Mouse (Mus musculus): ENCODE results near the gene Ndufa9. TPM values are rescaled to one million over a fixed set of nuclear protein-coding genes. Genes with fewer than 3 reads are reported as not detected.

The Ndufa9 gene
- 100 to 1,000 TPM; 160 to 212 TPM for polyA plus RNA-seq (2017; shearing (Covaris generic))

DNA sequence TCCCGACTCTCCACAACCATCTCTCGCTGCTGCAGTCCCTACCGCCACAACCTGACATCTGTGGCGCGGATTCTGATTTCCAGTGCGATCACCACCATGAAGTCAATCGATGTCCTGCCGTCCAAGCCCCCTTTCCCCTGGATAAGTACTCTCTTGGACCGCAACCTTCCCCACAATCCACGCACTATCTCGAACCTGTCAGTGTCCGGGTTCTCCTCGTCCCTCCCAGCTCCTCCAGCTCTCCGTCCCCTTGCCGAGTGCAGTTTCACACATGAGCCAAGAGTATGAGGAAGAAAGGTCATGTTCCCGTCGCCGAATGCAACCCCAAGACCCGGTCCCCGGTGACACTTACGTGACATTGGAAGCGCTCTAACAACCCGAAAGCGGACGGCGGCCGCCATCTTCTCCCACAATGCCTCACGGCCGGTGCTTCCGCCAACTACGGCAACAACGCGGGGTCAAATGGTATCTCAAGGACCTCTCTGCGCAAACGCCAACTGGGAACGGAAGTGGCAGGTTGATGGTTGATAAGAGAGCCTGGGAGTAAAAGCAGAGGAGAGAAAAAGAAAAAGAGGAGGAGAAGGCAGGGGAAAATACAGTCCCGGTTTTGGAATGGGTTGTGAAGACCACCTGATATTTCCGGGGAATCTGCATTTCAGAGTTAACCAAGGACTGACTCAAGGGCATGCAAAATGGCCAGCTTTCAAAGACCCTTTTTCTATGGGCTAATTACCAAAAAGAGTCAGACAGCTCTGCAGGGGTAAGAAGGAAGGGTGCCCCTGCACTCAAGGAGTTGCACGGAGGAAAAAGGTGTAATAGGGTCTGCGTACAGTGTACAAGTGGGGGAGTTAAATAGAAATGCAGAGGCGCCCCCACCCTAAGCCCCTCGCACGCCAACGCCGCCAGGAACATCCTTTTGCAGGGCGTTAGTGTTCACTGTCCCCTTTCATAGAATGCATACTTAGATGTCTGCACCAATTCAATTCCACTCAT lies at the start of gene Ndufa9:
TSS of gene Ndufa9 (minus strand) at position 425 of the 993 bp plus-strand sequence.
- ATAC-seq = peak; percentile 90

DNA sequence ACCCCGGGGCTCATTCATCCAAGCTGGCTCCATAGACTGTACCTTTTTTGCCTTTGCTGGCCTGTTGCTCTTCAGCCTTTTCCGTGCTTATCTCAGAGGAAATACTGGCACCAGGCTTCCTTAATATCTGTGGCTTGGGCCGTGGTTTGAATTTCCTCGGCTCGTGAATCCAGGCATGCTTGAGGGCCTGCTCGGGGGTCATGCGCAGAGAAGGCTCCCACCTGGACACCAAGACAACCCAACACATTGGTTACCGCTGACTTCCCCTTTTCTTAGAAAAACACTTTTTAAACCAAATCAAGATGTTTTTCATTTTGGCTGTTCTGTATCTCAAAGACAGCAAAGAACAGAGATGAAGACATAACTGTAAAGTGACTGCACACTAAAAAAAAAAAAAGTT lies 28.2 kb upstream of the Ndufa9 start:
- no peak for ATAC-seq

DNA sequence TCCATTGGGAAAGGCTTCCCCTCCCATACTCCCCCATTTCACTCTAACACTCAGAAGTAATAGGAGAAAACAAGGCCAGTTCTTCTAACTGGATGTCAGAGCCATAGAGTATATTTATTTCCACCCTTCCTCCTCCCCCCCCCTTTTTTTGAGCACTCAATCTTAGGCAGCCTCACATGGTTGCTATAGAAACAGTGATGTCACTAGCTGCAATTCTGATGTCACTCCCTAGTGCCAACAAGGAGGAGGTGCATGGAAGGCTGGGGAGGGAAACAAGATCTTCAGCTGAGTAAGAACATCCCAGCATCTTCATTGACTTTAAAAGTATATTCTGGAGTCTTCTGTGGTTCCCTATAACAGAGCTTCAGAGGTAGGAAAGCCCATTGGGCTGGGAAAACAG lies 3.9 kb upstream of the Ndufa9 start, which contains the start of gene Akap3:
TSS of gene Akap3 (plus strand) at position 218 of the 400 bp plus-strand sequence.
- ATAC-seq = no peak

DNA sequence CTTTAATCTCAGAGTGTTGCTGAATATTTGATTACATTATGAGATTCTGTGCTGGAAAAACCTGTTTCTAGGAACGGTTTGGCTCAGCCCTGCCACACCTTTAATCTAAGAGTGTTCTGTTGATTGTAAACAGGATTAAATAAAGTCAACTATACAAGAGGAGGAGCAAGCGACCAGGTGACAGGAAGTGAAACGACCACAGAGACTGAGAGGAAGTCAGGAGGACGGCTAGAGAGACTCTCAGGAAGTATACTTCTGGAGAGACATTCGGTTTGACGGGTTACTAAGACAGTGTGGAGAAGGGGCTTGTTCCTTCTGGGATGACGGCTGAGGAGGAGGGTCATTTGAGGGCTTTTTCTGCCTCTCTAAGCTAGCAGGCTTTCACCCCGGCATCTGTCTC lies 12.3 kb downstream of the Ndufa9 start:
- ATAC-seq = peak; percentile 85

DNA sequence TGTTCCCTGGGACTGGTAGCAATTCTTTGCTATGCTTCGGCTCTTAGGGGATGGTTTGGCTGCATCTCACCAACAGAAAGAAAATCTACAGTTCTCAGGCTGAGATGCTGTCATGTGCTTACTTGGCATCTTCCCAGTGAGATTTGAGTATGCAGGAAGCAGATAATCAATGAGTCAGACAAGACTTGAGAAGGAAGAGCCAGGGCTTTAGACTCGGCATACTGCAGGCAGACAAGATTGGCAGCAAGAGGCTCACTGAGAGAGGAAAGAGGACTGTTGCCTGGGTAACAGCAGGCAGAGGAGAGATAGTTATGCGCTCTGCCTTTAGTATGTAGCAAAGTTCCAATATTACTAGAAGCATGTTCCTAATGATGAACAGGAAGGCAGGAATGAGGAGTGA lies 25.8 kb downstream of the Ndufa9 start:
- no peak for ATAC-seq

DNA sequence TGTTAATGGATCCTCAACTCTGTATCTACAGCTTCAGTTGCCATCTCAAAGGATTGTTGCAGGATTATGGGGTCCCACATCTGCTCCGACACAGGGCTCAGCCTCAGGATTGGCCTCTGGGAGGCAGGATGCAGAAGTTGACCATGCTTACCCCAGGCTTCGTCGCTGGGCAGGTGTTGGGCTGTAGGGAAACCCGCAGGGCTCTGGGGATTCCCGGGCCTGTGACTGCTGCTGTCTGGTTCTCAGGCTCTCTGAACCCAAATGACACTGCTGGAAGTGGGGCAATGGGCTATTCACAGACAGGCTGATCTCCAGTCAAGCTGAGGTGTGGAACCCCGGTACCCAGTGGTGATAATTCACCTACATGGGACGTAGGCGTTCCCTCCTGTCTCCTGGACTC lies 32.6 kb downstream of the Ndufa9 start:
- ATAC-seq = no peak

DNA sequence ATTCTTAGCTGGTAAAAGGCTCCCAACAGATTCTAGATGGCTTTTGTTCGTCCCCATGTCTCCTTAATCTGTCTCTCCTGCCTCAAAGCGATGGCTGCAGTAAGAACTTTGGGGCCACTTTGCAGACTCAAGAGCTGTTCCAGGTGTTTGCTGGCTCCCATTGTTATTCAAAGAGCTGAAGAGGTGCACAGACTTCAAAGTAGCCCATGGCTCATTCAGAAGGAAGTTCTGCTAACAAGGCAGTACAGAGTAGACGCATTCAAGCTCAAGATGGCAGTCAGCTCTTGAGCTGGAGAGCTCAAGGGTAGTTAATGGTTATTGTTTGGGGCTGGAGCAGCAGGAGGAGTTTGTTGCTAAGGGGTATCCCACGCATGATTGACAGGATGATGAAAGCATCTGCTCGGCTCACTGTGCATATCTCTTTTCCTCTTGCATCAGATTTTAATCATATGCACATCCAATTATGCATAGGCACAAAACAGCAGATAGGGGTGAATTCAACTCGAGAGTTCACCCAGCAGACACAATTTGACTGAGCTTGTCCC lies 33.7 kb downstream of the Ndufa9 start:
- ATAC-seq = no peak

DNA sequence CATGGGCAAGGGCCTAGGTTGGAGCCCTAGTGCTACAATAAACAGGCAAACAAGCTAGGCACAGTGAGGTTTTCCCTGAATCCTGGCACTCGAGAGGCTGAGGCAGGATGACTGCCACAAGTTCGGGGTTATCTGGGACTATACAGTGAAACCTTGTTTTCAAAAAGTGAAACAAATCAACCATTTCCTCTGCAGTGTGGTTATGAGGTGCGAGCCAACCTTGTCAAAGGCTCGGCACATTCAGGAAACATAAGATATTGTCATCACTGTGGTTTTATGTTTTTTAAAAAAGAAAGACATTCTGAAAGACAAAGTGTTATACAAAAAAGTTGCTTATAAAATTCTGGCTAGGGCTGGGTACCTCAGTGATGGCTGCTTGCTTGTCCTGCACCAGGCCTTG lies 37.5 kb downstream of the Ndufa9 start:
- peak; percentile 92 for ATAC-seq

DNA sequence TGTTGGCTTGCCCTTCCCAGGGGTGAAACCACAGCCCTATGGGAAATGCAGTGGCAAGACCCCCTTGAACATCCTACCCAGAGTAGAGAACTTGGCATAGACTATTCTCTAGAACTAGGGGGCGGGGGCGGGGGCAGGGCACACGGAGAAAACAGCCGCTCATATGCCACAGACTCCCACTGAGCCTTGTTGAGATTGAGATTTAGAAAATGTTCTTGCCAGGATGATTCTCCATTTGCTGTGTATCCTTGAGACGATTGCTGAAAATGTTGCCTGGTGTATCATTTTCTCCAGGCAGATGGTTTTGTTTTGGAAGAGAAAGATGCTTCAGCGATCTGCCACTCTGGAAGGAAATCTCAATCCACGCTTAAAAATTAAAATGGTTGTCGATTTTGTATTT lies 40.4 kb downstream of the Ndufa9 start:
- ATAC-seq = no peak

DNA sequence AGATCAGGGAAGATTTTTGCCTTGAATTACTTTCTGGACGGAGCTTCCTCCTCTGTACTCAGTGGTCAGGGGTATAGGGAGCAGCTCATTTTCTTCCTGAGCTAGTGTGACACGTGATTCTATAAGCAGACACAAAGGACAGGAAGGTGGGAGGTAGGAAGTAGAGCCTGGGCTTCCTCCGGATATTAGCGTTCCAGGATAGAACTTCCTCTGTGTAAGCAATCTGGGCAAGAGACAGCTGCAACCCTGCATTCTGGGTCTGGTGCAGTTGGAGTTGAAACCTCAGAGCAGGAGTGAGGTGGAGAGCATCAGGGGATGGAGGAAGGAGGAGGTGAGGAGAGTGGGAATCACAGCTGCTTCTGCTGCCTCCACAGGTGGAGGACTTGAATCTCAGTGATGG lies 40.8 kb downstream of the Ndufa9 start:
- no peak for ATAC-seq

DNA sequence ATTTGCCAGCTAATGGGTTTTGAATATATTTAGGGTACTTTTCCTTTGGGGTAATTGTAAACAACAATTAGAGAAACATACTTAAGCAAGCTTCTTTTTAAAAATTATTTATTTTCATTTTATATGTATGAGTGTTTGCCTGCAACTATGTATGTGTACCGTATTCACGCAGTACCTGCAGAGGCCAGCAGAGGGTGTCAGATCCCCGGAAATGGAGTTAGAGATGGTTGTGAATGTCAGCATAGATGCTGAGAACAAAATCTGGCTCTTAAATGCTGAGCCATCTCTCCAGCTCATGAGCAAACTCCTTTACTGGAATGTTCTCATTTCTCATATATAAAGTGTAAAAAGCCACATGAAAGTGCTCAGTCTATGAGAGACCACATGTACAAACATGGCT lies 42.2 kb downstream of the Ndufa9 start:
- no peak for ATAC-seq

DNA sequence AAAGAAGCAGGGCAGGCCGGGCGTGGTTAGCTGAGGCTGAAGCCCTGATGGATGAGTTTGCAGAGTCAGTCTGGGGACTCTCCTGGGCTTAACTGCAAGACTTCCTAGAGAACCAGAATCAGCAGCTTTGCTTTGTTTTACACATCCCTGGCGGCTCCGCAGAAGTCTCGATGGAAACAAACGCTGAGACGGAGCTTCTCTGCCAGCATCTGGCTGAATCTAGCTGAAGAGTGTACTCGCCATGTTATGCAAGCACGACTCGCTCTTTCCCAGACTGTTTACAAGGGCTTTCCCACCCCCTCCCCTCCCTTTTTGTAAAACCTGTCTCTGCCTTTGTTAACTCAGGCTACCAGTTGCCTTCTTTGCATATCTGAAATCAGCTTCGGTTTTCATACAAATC lies 46.0 kb downstream of the Ndufa9 start:
- no peak for ATAC-seq

DNA sequence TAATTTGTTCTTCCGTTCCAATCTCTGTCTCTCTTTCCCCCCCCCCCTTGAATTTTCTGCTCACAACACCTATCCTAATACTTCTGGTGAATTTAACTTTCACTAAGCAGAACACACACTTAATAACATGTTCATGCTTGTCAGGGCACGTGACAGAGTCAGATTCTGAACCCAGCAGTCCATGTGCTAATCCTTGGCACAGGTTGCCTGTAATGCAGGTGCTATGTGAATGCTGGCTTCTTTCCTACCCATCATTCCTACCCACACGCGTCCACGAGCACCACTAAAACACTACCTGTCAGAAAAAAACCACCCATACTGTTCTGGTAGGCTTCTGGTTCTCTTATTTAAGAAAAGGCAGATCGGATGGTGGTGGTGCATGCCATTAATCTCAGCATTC lies 54.2 kb downstream of the Ndufa9 start:
- no peak for ATAC-seq

DNA sequence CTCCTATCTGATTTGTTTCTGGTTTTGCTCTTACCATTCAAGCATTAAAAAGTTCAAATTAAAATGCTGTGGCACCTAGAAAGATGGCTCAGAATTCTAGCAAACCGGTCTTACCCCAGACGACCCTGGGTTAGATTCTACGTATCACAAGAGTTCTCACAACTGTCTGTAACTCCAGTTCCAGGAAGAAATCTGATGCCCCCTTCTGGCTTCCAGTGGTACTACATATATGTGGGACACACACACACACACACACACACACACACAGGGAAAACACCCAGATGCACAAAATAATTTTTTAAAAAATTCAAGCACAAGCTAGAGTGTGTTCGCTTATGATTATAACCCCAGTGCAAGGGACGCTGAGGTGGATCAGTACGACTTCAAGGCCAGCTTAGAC lies 55.2 kb downstream of the Ndufa9 start:
- ATAC-seq = no peak

DNA sequence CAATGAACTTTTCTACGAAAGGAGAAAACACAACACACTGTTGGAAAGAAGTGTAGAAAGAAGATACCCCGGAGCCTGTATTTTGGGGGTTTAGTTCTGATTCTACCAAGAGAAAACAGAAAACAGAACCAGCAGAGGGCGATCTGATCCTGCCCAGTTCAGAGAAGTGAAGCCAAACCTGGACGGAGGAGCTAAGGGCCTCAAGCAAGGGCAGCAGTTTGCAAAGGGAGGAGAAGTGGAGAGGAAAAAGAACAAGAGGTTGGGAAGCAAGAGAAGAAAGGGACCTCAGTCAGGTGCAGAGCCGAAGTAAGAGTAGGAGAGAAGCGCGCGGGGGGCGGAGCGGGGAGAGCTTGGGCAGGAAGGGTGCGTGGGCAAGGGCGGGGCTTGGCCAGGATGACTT lies 57.0 kb downstream of the Ndufa9 start:
- ATAC-seq = peak; percentile 49

DNA sequence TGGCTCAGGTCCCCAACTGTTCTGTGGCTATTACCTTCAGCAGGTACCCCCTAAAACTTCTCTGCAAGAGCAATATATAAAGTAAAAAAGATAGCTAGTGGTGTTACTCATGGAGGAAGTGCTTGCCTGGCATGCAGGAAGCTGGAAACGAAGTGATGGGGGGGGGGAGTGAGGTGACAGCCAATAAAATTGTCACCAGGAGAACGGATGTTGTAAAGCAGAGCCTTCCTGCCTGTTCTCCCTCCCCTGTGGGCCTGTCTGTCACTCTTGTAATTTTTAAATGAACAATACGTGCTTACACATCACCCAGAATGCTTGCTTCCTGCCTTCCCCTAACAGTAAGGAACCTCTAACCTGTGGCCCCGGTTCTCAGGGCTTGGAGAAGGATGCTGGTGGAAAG lies 57.4 kb downstream of the Ndufa9 start:
- peak; percentile 46 for ATAC-seq

DNA sequence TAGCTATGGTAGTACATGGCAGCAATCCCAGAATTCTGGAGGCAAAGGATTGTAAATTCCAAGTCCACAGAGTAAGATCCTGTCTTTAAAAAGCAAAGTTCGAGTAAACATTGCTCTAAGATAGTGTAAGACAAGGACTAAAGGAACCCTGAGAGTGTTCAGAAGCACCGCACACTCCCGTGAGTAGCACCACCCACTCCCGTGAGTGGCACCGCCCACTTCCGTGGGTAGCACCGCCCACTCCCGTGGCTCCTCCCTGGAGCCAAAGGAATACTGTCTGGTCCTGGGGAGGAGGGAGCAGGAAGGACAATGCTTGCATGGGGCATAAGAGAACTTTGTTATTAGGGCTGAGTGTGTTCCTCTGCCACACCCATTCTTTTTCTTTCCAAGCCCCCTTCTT lies 60.1 kb downstream of the Ndufa9 start:
- no peak for ATAC-seq

DNA sequence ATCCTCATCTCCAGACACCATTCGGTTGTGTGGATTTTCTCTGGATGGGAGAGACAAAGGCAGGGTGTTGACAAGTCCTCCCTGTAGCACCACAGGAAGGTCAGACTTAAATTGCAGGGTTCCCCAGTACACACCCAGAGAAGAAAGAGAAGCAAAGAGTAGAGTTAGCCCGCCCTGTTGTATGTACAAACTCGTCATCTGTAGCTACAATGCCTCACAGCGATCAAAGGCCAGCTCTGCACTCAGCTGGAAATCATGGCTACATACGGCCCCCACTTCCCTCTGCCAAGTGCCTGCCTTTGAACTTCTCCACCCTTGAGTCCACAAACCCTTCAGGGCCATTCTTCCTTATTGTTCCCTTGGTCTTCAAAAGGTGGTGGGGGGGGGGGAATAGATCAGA lies 64.7 kb downstream of the Ndufa9 start:
- ATAC-seq = no peak

DNA sequence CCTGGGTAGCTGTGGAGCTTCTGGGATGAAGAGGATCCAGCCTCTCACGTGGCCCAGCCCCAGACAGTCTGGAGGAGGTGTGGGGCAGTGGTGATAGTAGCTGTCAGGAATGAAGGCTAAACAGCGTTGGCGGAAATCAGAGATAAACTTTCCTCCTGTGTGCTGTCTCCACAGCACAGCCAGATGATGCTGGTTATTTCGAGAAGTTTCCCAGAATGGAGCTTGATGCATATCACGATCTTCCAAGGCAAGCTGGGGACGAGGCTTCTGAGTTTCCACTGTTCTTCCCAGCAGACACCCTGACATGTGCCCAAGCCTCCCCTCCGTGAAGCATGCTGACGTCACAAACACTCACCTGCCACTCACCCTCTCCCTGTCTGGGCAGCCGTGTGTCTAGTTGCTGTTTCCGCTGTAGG lies 65.3 kb downstream of the Ndufa9 start:
- no peak for ATAC-seq

DNA sequence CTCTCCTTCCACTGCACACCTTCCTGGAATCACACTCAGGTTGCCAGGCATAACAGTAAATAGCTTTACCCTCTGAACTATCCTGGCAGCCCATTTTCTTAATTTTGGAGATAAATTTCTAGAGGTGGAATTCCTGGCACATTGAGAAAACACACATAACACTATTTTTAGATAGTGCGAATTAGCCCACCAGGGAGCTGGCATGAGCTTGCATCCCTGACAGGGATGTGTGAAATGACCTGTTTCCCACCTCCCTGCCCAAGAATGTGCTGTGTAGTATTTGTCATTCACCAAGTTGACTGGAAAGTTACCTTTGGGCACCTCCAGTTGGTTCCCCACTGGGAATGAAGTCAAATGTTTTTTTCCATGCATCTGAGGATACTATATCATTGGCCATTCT lies 65.9 kb downstream of the Ndufa9 start:
- ATAC-seq = no peak

DNA sequence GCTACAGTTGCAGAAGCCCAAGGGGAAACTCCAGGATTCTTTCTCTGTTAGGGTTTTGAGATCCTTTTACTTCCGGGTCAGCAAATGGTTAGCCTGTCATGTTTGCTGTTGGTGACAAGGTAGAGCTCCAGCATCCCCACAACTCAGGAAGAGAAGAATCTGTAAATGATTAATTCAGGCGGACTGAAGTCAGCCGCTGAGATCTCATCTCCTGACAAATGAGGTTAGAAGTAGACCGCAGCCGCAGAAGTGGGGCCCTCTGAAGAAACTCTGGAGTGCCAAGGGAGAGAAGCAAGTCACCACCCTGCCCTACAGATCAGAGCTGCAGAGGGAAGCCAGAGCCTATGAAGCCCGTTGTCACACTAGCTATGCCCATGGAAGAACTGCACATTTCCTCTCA lies 71.0 kb downstream of the Ndufa9 start:
- no peak for ATAC-seq

DNA sequence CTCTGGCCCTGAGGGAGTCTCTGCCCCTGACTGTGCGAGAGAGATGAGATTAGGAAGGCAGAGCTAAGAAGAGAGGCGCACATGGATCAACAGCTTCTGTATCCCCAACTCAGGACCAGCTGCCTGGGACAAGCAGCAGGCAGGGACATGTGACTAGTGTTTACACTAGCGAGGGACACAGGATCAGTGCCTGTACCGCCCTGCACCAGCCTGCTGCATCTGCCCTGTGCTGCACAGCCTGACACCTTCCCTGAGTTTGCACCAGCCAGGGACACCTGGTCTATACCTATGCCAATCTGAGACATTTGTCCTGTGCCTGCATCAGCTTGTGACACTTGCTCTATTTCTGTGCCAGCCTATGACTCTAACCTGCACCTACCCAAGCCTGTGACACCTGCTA lies 75.1 kb downstream of the Ndufa9 start:
- ATAC-seq = no peak

DNA sequence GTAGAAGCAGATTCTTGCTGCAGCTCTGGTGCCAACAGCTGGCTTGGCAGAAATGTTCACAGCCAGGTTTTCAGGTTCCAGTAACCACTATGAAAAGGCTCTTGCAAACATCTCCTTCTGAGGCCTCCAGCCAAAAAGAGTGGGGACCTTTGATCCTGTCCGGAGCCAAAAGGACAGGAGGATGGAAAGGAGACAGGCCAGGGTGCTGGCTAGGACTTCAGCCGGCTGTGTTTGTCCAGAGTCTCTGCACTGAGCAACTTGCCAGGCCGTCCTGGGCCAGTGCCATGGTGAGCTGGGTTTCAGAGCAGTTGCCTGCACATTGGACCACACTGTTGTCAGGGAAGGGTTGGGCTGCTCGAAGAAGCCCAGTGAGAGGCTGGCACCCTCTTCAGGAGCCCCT lies 76.6 kb downstream of the Ndufa9 start:
- ATAC-seq = no peak

All from activated CD4-positive, CD25-positive, alpha-beta regulatory T cell, adult 4 months (primary cell).